Mouse (Mus musculus) embryonic facial prominence, embryonic 14.5 days (tissue): ENCODE measurements around the gene Babam1. TPM values are rescaled to one million over a fixed set of nuclear protein-coding genes. Genes with fewer than 3 reads are reported as not detected.

Experiments
- ATAC-seq: fragments of 200-750 bp; cut with Nextera tagmentation; 2 replicates; pipeline ENCODE4 v1.8.0; 2017; ENCODE audit warnings: low read depth, moderate number of reproducible peaks, moderate TSS enrichment
- DNase-seq: peaks from one replicate; pipeline ENCODE4 v3.0.0-alpha.2; 2015; ENCODE audit warnings: low spot score
- H3K27ac ChIP-seq: fragments of 300-500 bp; sonication (generic); replicated peaks from 2 replicates; pipeline ENCODE4 v1.5.1; 2014; ENCODE audit warnings: low read depth, mild to moderate bottlenecking, low read length, moderate library complexity
- H3K27me3 ChIP-seq: fragments of 300-500 bp; sonication (generic); replicated peaks from 2 replicates; pipeline ENCODE4 v1.6.1; 2014; ENCODE audit warnings: low read length; ENCODE audit not compliant: control insufficient read depth, insufficient read depth
- H3K36me3 ChIP-seq: fragments of 300-500 bp; sonication (generic); 2 replicates; pipeline ENCODE4 v1.6.1; 2014; ENCODE audit warnings: low read length, mixed read lengths; ENCODE audit not compliant: control insufficient read depth, insufficient read depth
- H3K4me1 ChIP-seq: fragments of 300-500 bp; sonication (generic); 2 replicates; pipeline ENCODE4 v1.6.1; 2014; ENCODE audit warnings: antibody characterized with exemption, low read length; ENCODE audit not compliant: control insufficient read depth, insufficient read depth
- H3K4me2 ChIP-seq: fragments of 300-500 bp; sonication (generic); 2 replicates; pipeline ENCODE4 v1.6.1; 2014; ENCODE audit warnings: low read depth, mild to moderate bottlenecking, low read length, moderate library complexity, mixed read lengths
- H3K4me3 ChIP-seq: fragments of 300-500 bp; sonication (generic); 2 replicates; pipeline ENCODE4 v1.5.1; 2014; ENCODE audit warnings: low read depth, mild to moderate bottlenecking, low read length
- H3K9ac ChIP-seq: fragments of 300-500 bp; sonication (generic); 2 replicates; pipeline ENCODE4 v1.6.1; 2014; ENCODE audit warnings: low read depth, mild to moderate bottlenecking, low read length, moderate library complexity, mixed read lengths
- H3K9me3 ChIP-seq: fragments of 300-500 bp; sonication (generic); 2 replicates; pipeline ENCODE4 v1.6.1; 2016; ENCODE audit warnings: low read length; ENCODE audit not compliant: control insufficient read depth
- WGBS: fragments of 180-500 bp; shearing (Covaris S2); extraction: QIAGEN DNeasy Blood & Tissue Kit; methylation state at CpG from one replicate; pipeline ENCODE4 v1.1.7; 2014; 5-methylcytosine and 5-hydroxymethylcytosine counted together
- polyA plus RNA-seq: library from polyadenylated mRNA; unstranded; fragments of >200 nt; fragmentation: Nextera tagmentation; extraction: Ambion mirVana; gene quantifications from 2 replicates; pipeline ENCODE4 v1.2.1, GENCODE M21; 2014

Gene Babam1
- polyA plus RNA-seq, 1 experiment from 2014 or later = 79.6 TPM

GRCm38 (mm10) chr8:71388267-71388666 lies 8.4 kb upstream of the Babam1 start:
- Histone ChIP-seq H3K4me1 (no peaks in the 10 kb centered on the region), H3K9me3 (no peaks in the 10 kb centered on the region), H3K27ac (no peak overlapping the region), H3K4me2 (no peak overlapping the region), H3K4me3 (no peak overlapping the region), H3K36me3 (no peaks in the 10 kb centered on the region), H3K9ac (no peak overlapping the region), H3K27me3 (no peaks in the 10 kb centered on the region)
- no peak for ATAC-seq
- WGBS = 64% methylated on average over 1 of the region's 1 CpGs
- DNase-seq = no peak

GRCm38 (mm10) chr8:71391696-71392095 lies 5.0 kb upstream of the Babam1 start:
- Histone ChIP-seq H3K4me1 (0 out of 2 replicates have a peak, but pooled peaks cover 3% of the 10 kb centered on the region), H3K9me3 (no peaks in the 10 kb centered on the region), H3K4me2 (no peak overlapping the region), H3K9ac (no peak overlapping the region), H3K27ac (no peak overlapping the region), H3K27me3 (no peaks in the 10 kb centered on the region), H3K4me3 (no peak overlapping the region), H3K36me3 (no peaks in the 10 kb centered on the region)
- 86% methylated on average over 2 of the region's 2 CpGs for WGBS
- ATAC-seq = no peak
- no peak for DNase-seq

GRCm38 (mm10) chr8:71392391-71392790 lies 4.3 kb upstream of the Babam1 start:
- WGBS = 70% methylated on average over 5 of the region's 5 CpGs
- no peaks in the 10 kb centered on the region for H3K9me3 ChIP-seq
- no peaks in the 10 kb centered on the region for H3K27me3 ChIP-seq
- H3K27ac ChIP-seq = no peak overlapping the region
- no peak for DNase-seq
- peaks cover 5% of the 10 kb centered on the region; the same call in 1 of the 2 replicates for H3K4me1 ChIP-seq
- H3K9ac ChIP-seq = no peak overlapping the region
- H3K4me3 ChIP-seq = no peak overlapping the region
- H3K4me2 ChIP-seq = no peak overlapping the region
- ATAC-seq = no peak
- no peaks in the 10 kb centered on the region for H3K36me3 ChIP-seq

GRCm38 (mm10) chr8:71392871-71393270 lies 3.8 kb upstream of the Babam1 start:
- Histone ChIP-seq H3K9ac (no peak overlapping the region), H3K27me3 (no peaks in the 10 kb centered on the region), H3K4me3 (no peak overlapping the region), H3K27ac (no peak overlapping the region), H3K4me2 (no peak overlapping the region), H3K4me1 (peaks cover 9% of the 10 kb centered on the region; the same call in 1 of the 2 replicates), H3K36me3 (no peaks in the 10 kb centered on the region), H3K9me3 (no peaks in the 10 kb centered on the region)
- DNase-seq (peak; percentile 64), ATAC-seq (no peak)
- 10% methylated on average over 3 of the region's 3 CpGs for WGBS

GRCm38 (mm10) chr8:71394481-71394880 lies 2.2 kb upstream of the Babam1 start:
- H3K4me3 ChIP-seq = no peak overlapping the region
- H3K4me1 ChIP-seq = peaks cover 9% of the 10 kb centered on the region; the same call in 1 of the 2 replicates
- H3K9me3 ChIP-seq = no peaks in the 10 kb centered on the region
- H3K9ac ChIP-seq = no peak overlapping the region
- H3K27me3 ChIP-seq = no peaks in the 10 kb centered on the region
- no peak overlapping the region; the same call in 1 of the 2 replicates for H3K4me2 ChIP-seq
- 77% methylated on average over 7 of the region's 7 CpGs for WGBS
- H3K27ac ChIP-seq = no peak overlapping the region
- peaks cover 11% of the 10 kb centered on the region for H3K36me3 ChIP-seq
- DNase-seq = no peak
- no peak for ATAC-seq

GRCm38 (mm10) chr8:71395071-71395470 lies 1.6 kb upstream of the Babam1 start:
- H3K4me1 ChIP-seq = peaks cover 9% of the 10 kb centered on the region; the same call in 1 of the 2 replicates
- H3K9me3 ChIP-seq = no peaks in the 10 kb centered on the region
- WGBS = 81% methylated on average over 10 of the region's 10 CpGs
- no peak overlapping the region; the same call in 1 of the 2 replicates for H3K4me3 ChIP-seq
- DNase-seq = no peak
- H3K36me3 ChIP-seq = peaks cover 15% of the 10 kb centered on the region
- H3K27me3 ChIP-seq = no peaks in the 10 kb centered on the region
- no peak for ATAC-seq
- H3K9ac ChIP-seq = no peak overlapping the region
- no peak overlapping the region for H3K27ac ChIP-seq
- peak overlapping the region; percentile 20; the same call in 1 of the 2 replicates for H3K4me2 ChIP-seq

- Histone ChIP-seq H3K4me3 (peak within 1 kb of the TSS; percentile 64), H3K4me1 (peaks cover 9% of the 10 kb centered on the region; the same call in 1 of the 2 replicates), H3K27ac (peak within 1 kb of the TSS; percentile 72), H3K4me2 (peak within 1 kb of the TSS; percentile 80), H3K9me3 (no peaks in the 10 kb centered on the region), H3K27me3 (no peaks in the 10 kb centered on the region), H3K9ac (no peak within 1 kb of the TSS; the same call in 1 of the 2 replicates), H3K36me3 (peaks cover 20% of the 10 kb centered on the region)
- DNase-seq (no peak), ATAC-seq (no peak)
- 79% methylated on average over 9 of the region's 9 CpGs for WGBS
Observed at GRCm38 (mm10) chr8:71395629-71396028, 1.0 kb upstream of the Babam1 start, which contains the start of gene Ushbp1. Gene Ushbp1, minus strand, starts transcription at chr8:71395802.

- Histone ChIP-seq H3K4me3 (peak overlapping the region; percentile 64), H3K36me3 (peaks cover 22% of the 10 kb centered on the region), H3K27me3 (no peaks in the 10 kb centered on the region), H3K9ac (no peak overlapping the region), H3K27ac (no peak overlapping the region), H3K4me2 (peak overlapping the region; percentile 80), H3K4me1 (peaks cover 9% of the 10 kb centered on the region; the same call in 1 of the 2 replicates), H3K9me3 (no peaks in the 10 kb centered on the region)
- DNase-seq = no peak
- no peak for ATAC-seq
- 85% methylated on average over 12 of the region's 12 CpGs for WGBS
Observed at GRCm38 (mm10) chr8:71397701-71398100, 1.0 kb downstream of the Babam1 start.

GRCm38 (mm10) chr8:71400826-71401225 lies 4.2 kb downstream of the Babam1 start:
- Histone ChIP-seq H3K4me3 (no peak overlapping the region), H3K27ac (no peak overlapping the region), H3K27me3 (no peaks in the 10 kb centered on the region), H3K4me1 (peaks cover 16% of the 10 kb centered on the region; the same call in 1 of the 2 replicates), H3K9me3 (no peaks in the 10 kb centered on the region), H3K4me2 (no peak overlapping the region), H3K9ac (no peak overlapping the region), H3K36me3 (peaks cover 28% of the 10 kb centered on the region)
- DNase-seq (no peak), ATAC-seq (no peak)
- WGBS = 100% methylated on average over 2 of the region's 2 CpGs
